Comparison of ENCODE assay signal across 13 mouse cellular contexts in the genomic region with DNA sequence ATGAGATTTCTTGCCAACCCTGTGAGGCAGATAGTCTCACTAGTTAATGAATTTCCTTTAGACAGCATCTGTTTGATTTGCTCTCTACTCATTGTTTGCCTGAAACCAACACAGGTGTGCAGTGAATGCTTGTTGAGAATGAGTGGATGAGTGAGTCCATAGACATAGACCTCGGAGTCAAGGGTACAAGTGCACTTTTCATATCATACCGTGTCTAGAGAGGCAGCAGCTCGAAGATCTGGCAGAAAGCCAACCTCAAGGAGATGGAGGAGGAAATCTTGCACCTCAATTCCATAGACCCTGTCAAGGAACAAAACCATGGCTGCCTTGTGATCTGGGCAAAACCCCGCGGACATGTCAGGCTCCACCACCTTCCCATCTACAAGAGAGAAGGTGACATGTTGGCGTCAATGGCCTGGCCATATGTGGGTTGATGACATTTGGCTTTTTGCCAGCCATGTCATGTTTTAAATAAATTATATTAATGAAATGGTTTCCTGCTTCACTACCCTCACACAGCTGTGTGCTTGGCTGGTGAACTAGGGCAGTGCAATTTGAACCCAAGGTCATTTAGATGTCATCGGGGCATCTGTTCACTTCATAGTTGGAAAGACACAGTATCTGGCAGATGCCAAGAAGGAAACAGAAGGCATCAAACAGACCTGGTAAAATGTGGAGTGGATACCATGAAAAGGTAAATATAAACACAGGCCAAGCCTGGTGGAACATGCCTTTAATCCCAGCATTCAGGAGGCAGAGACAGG.
DNase-seq lines count a peak whose midpoint lies in the region; ATAC-seq and TF ChIP-seq lines count a peak whose summit lies in the region.
"Had no signal": no experiment of that assay in that cellular context is flagged by ENCODE, and none has a peak within 500 bp of the region (broad histone marks: within the 10 kb centered on the region; RNA-seq: fewer than 3 reads in every experiment).

No protein-coding gene starts in this region.

- no peak overlapping the region for H3K4me3 ChIP-seq in heart, embryonic 13.5 days
- no peak overlapping the region for H3K4me3 ChIP-seq in lung, postnatal 0 days (ENCODE audit: low read depth, low read length)
- no peak overlapping the region for H3K4me3 ChIP-seq in lung, adult 2 months (replicated peaks; ENCODE audit: extremely low read depth, low read depth, low read length)
- H3K4me3 ChIP-seq in hindbrain, embryonic 16.5 days (ENCODE audit: low read length): no peak overlapping the region
- H3K4me3 ChIP-seq: limb, embryonic 13.5 days; midbrain, embryonic 15.5 days; neural tube, embryonic 13.5 days had no signal

- no peak overlapping the region for H3K27ac ChIP-seq in heart, embryonic 13.5 days (replicated peaks)
- no peak overlapping the region for H3K27ac ChIP-seq in lung, postnatal 0 days (ENCODE audit: low read length)
- H3K27ac ChIP-seq in hindbrain, embryonic 16.5 days (ENCODE audit: low read depth, low read length): no peak overlapping the region
- H3K27ac ChIP-seq: kidney, postnatal 0 days; limb, embryonic 13.5 days; midbrain, embryonic 15.5 days; neural tube, embryonic 13.5 days had no signal

- no peak for TF ChIP-seq CTCF in lung, postnatal 0 days (IDR thresholded peaks at IDR 0.05)
- no peak for TF ChIP-seq CTCF in lung, adult 2 months (IDR thresholded peaks at IDR 0.05; ENCODE audit: insufficient read depth, low read length)

- peak; percentile 10; the same call in 1 of the 2 replicates for ATAC-seq in heart, embryonic 13.5 days (ENCODE audit: extremely low read depth, insufficient number of reproducible peaks, low FRiP score, low TSS enrichment)
- ATAC-seq in lung, postnatal 0 days: peak; percentile 55; the same call in 1 of the 2 replicates
- peak; percentile 81 for ATAC-seq in hindbrain, embryonic 16.5 days
- ATAC-seq: inflammation-experienced regulatory T-cells, adult 6 months; midbrain, embryonic 15.5 days had no signal

- no peak for TF ChIP-seq POLR2A in lung, adult 2 months (IDR thresholded peaks at IDR 0.05; ENCODE audit: borderline replicate concordance, extremely low read depth, low read depth, low read length)

- no peak overlapping the region for H3K9ac ChIP-seq in heart, embryonic 13.5 days
- H3K9ac ChIP-seq in lung, postnatal 0 days (replicated peaks; ENCODE audit: low read depth): no peak overlapping the region
- no peak overlapping the region for H3K9ac ChIP-seq in hindbrain, embryonic 16.5 days (ENCODE audit: low read depth, low read length)
- H3K9ac ChIP-seq: limb, embryonic 13.5 days; midbrain, embryonic 15.5 days; neural tube, embryonic 13.5 days had no signal

- H3K27me3 ChIP-seq in heart, embryonic 13.5 days (replicated peaks): no peaks in the 10 kb centered on the region
- no peaks in the 10 kb centered on the region for H3K27me3 ChIP-seq in lung, postnatal 0 days (replicated peaks; ENCODE audit: insufficient read depth, low read length)
- no peaks in the 10 kb centered on the region for H3K27me3 ChIP-seq in hindbrain, embryonic 16.5 days (replicated peaks; ENCODE audit: control insufficient read depth, insufficient read depth, low read length)
- H3K27me3 ChIP-seq: limb, embryonic 13.5 days; midbrain, embryonic 15.5 days; neural tube, embryonic 13.5 days had no signal

- TF ChIP-seq EP300 in lung, postnatal 0 days (IDR thresholded peaks at IDR 0.05): no peak

- no peak for DNase-seq in heart, adult 18-20 months
- peak; percentile 7 for DNase-seq in lung, postnatal 0 days (ENCODE audit: low spot score)
- no peak for DNase-seq in lung, adult 2 months
- peak; percentile 23 to 32 for DNase-seq in cerebellum, adult 18-20 months
- DNase-seq in right cerebral cortex, postnatal 14 days: no peak
- DNase-seq: lung, adult 18-20 months had no signal

- 70% methylated on average over 7 of the region's 7 CpGs for WGBS in heart, embryonic 13.5 days
- WGBS in lung, postnatal 0 days: 43% methylated on average over 7 of the region's 7 CpGs
- 58% methylated on average over 7 of the region's 7 CpGs for WGBS in lung, adult 2 months
- 74% methylated on average over 7 of the region's 7 CpGs for WGBS in hindbrain, embryonic 16.5 days

- no peaks in the 10 kb centered on the region for H3K9me3 ChIP-seq in heart, embryonic 13.5 days
- no peaks in the 10 kb centered on the region for H3K9me3 ChIP-seq in lung, postnatal 0 days (ENCODE audit: low read length)
- no peaks in the 10 kb centered on the region for H3K9me3 ChIP-seq in hindbrain, embryonic 16.5 days (ENCODE audit: control insufficient read depth, low read length)
- H3K9me3 ChIP-seq: limb, embryonic 13.5 days; midbrain, embryonic 15.5 days; neural tube, embryonic 13.5 days had no signal

- no peak overlapping the region for H3K4me2 ChIP-seq in heart, embryonic 13.5 days
- no peak overlapping the region for H3K4me2 ChIP-seq in lung, postnatal 0 days (replicated peaks; ENCODE audit: low read depth, low read length)
- H3K4me2 ChIP-seq in hindbrain, embryonic 16.5 days (ENCODE audit: low read length): no peak overlapping the region
- H3K4me2 ChIP-seq: limb, embryonic 13.5 days; midbrain, embryonic 15.5 days; neural tube, embryonic 13.5 days had no signal

- H3K36me3 ChIP-seq in heart, embryonic 13.5 days: peaks cover 87% of the 10 kb centered on the region
- no peaks in the 10 kb centered on the region for H3K36me3 ChIP-seq in lung, postnatal 0 days (ENCODE audit: insufficient read depth, low read length)
- H3K36me3 ChIP-seq in hindbrain, embryonic 16.5 days (ENCODE audit: control insufficient read depth, insufficient read depth, low read length): no peaks in the 10 kb centered on the region
- H3K36me3 ChIP-seq: limb, embryonic 13.5 days; neural tube, embryonic 13.5 days had no signal

- H3K4me1 ChIP-seq in heart, embryonic 13.5 days: no peaks in the 10 kb centered on the region
- H3K4me1 ChIP-seq in lung, postnatal 0 days (ENCODE audit: insufficient read depth, low read depth, low read length): no peaks in the 10 kb centered on the region
- H3K4me1 ChIP-seq in lung, adult 2 months (ENCODE audit: control insufficient read depth, insufficient read depth, low read length): no peaks in the 10 kb centered on the region
- no peaks in the 10 kb centered on the region for H3K4me1 ChIP-seq in hindbrain, embryonic 16.5 days (ENCODE audit: control insufficient read depth, insufficient read depth, low read depth, low read length)
- H3K4me1 ChIP-seq: limb, embryonic 13.5 days; midbrain, embryonic 15.5 days; neural tube, embryonic 13.5 days had no signal

Comparison
In these comparisons a context has a peak if more than half of its experiments do, and no peak if none do; other contexts are left out.
1. DNase-seq: peak in lung, postnatal 0 days (single experiment) and cerebellum, adult 18-20 months (2 of 2); none in heart, adult 18-20 months (0 of 2), lung, adult 2 months (single experiment) and right cerebral cortex, postnatal 14 days (single experiment).
2. ATAC-seq: peak in every context shown above with its lines; median percentile 81 in hindbrain, embryonic 16.5 days; 55 in lung, postnatal 0 days; 10 in heart, embryonic 13.5 days.